Mouse (Mus musculus) kidney, adult 2 months (tissue): ENCODE data around the gene Scgb1b27. TPM values are rescaled to one million over a fixed set of nuclear protein-coding genes. Genes with fewer than 3 reads are reported as not detected.
"Not testable (repeated sequence)": the region's sequence is repeated elsewhere in the genome, so short reads cannot be mapped to it uniquely, and the experiment has no call there.

ENCODE experiments used
- DNase-seq: peaks from one replicate; pipeline ENCODE4 v3.0.0; 2021
- H3K27ac ChIP-seq: fragments of 200-500 bp; 2 replicates; pipeline ENCODE4 v1.5.1; 2012; ENCODE audit warnings: low read depth, low read length, control low read depth, inconsistent platforms; ENCODE audit not compliant: insufficient read depth
- H3K27me3 ChIP-seq: fragments of 200-500 bp; replicated peaks from 2 replicates; pipeline ENCODE4 v1.6.1; 2012; ENCODE audit warnings: mild to moderate bottlenecking, moderate library complexity, low read length, inconsistent platforms; ENCODE audit not compliant: control insufficient read depth, insufficient read depth
- H3K36me3 ChIP-seq: fragments of 200-500 bp; 2 replicates; pipeline ENCODE4 v1.6.1; 2012; ENCODE audit warnings: mild to moderate bottlenecking, moderate library complexity, low read length, inconsistent platforms; ENCODE audit not compliant: control insufficient read depth, insufficient read depth
- H3K4me1 ChIP-seq: fragments of 200-500 bp; 2 replicates; pipeline ENCODE4 v1.6.1; 2011; ENCODE audit warnings: low read length; ENCODE audit not compliant: control insufficient read depth, insufficient read depth
- H3K4me3 ChIP-seq: fragments of 200-500 bp; 2 replicates; pipeline ENCODE4 v1.5.1; 2011; ENCODE audit warnings: mild to moderate bottlenecking, low read depth, low read length, control low read depth; ENCODE audit not compliant: insufficient read depth
- CTCF ChIP-seq: fragments of 200-500 bp; conservative IDR thresholded peaks from 2 replicates; pipeline ENCODE4 v1.5.1; 2011; ENCODE audit warnings: low read depth, mild to moderate bottlenecking, control low read depth, low read length, moderate library complexity, mixed read lengths; ENCODE audit not compliant: insufficient read depth, insufficient read length
- POLR2A ChIP-seq: fragments of 200-500 bp; IDR thresholded peaks from one replicate; pipeline ENCODE4 v1.6.1; 2011; ENCODE audit warnings: low read depth, low read length, control low read depth
- WGBS: fragments of 180-500 bp; shearing (Covaris S2); methylation state at CpG from one replicate; pipeline ENCODE4 v1.1.7; 2018; 5-methylcytosine and 5-hydroxymethylcytosine counted together
- polyA plus RNA-seq: library from polyadenylated mRNA; depleted of rRNA; stranded (reverse); fragments of >200 nt; gene quantifications from 2 replicates; pipeline ENCODE4 v1.2.3, GENCODE M21; 2012; rRNA removed

The Scgb1b27 gene
- polyA plus RNA-seq, result not detected in 2 replicates

DNA sequence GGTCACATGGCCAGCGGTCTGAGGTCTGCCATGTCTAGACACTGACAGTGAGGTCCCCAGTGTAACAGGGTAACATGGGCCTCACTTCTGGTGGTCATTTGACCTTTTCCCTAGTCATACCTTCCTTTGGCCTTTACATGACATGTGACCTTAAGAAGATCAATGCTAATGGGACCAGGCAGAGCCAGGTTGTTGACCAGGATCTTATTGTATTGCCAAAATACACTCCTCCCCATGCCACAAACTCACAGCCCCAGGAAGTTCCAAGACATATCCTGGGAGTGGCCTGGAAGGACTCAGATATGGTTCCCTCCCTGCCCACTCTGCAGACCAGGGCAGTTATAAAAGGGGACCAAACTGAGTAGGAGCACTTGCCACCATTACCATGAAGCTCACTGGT is at the start of gene Scgb1b27:
TSS of gene Scgb1b27 (plus strand) at position 301 of the 400 bp plus-strand sequence.
- H3K36me3 ChIP-seq, H3K4me1 ChIP-seq, H3K4me3 ChIP-seq, DNase-seq, H3K27me3 ChIP-seq, H3K27ac ChIP-seq: not testable (repeated sequence)
- 94% methylated on average over 1 of the region's 1 CpGs for WGBS

DNA sequence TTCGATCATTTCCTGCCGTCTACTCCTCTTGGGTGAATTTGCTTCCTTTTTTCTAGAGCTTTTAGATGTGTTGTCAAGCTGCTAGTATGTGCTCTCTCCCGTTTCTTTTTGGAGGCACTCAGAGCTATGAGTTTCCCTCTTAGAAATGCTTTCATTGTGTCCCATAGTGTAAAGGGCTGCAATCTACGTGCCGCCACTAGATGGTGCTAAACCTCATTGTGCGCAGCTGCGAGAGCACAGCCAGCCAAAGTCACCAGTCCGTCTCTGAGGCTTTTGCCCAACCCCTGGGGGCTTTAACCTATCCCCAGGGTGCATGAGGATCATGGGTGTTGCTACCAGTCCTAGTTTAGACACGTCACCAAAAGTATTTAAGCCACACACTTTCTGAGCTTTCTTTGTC is 39.0 kb upstream of the Scgb1b27 start:
- not testable (repeated sequence) for H3K4me1 ChIP-seq, H3K27ac ChIP-seq, H3K27me3 ChIP-seq, H3K36me3 ChIP-seq, H3K4me3 ChIP-seq
- 16% methylated on average over 8 of the region's 9 CpGs for WGBS
- TF ChIP-seq CTCF, result peak; percentile 46
- DNase-seq, result peak; percentile 31

DNA sequence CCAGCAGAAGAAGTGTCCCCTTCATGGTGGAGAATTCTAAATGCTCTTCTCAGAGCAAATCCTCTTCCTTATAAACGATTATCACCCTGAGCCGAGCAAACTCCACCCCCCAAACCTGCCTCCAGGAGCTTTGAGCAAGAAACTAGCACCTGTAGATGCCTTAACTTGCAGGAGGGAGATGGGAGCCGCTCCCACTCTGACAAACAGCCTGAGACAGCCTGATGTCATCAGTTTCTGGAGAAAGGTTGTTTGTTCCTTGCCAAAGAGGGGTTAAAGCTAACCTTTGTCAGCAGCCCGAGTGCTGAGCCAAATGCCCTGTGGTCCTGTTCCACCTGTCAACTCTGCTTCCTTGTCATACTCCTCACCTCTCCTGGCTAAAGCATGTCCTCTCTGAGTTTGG is 7.4 kb upstream of the Scgb1b27 start, which contains the start of gene Scgb2b27:
TSS of gene Scgb2b27 (minus strand) at position 101 of the 400 bp plus-strand sequence.
- Histone ChIP-seq H3K27ac (no peak within 1 kb of the TSS), H3K4me3 (no peak within 1 kb of the TSS), H3K4me1 (no peaks in the 10 kb centered on the region), H3K36me3 (no peaks in the 10 kb centered on the region), H3K27me3 (no peaks in the 10 kb centered on the region)
- TF ChIP-seq POLR2A (no peak), CTCF (no peak)
- DNase-seq, result no peak
- WGBS, result 61% methylated on average over 4 of the region's 4 CpGs

DNA sequence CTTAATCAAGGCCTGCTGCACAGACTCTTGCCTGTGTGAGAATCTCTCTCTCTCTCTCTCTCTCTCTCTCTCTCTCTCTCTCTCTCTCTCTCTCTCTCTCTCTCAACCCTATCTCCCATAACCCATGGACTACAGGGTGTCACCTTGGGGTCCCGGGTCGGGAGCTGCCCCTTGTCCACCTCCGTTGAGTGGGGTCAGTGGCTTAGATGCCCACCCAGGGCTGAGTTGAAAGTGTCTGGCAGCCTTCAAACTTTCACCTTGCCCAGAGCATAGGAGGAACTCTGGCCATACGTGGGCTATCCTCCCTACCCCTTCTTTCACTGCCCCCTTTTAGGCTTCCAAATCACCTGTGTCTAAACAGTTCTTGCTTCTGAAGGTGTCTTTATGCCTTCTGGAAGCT is 4.4 kb downstream of the Scgb1b27 start:
- 86% methylated on average over 4 of the region's 4 CpGs for WGBS
- Histone ChIP-seq H3K27ac (no peak overlapping the region), H3K4me1 (no peaks in the 10 kb centered on the region), H3K36me3 (no peaks in the 10 kb centered on the region), H3K4me3 (no peak overlapping the region), H3K27me3 (no peaks in the 10 kb centered on the region)
- TF ChIP-seq CTCF (no peak), POLR2A (no peak)
- DNase-seq, result no peak

DNA sequence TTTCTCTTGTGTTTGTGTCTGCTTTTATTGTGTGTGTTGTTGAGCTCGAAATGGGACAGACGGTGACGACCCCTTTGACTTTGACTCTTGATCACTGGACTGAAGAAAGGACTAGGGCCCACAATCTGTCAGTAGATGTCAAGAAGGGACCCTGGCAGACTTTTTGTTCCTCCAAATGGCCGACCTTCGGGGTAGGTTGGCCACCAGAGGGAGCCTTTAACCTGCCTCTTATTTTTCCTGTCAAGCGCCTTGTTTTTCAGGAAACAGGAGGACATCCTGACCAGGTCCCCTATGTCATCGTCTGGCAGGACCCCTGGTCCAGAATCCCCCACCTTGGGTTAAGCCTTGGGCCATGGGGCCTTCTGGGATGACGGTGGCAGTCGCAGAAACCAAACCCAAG is 5.9 kb downstream of the Scgb1b27 start:
- not testable (repeated sequence) for H3K4me3 ChIP-seq, H3K27me3 ChIP-seq, H3K27ac ChIP-seq, DNase-seq, H3K4me1 ChIP-seq, H3K36me3 ChIP-seq
- 87% methylated on average over 9 of the region's 9 CpGs for WGBS

DNA sequence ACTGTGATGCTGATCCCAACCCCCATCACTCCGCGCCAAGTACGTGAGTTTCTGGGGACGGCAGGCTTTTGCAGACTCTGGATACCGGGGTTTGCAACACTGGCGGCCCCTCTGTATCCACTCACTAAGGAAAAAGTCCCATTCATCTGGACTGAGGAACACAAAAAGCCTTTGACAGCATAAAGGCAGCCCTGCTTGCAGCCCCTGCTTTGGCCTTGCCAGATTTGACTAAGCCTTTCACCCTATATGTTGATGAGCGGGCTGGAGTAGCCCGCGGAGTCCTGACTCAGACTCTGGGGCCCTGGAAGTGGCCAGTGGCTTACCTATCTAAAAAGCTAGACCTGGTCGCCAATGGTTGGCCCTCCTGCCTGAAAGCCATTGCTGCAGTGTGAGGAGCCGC is 8.7 kb downstream of the Scgb1b27 start:
- WGBS, result 93% methylated on average over 11 of the region's 11 CpGs
- TF ChIP-seq POLR2A, result no peak
- TF ChIP-seq CTCF, result no peak
- Histone ChIP-seq H3K27me3 (no peaks in the 10 kb centered on the region), H3K4me3 (no peak overlapping the region), H3K36me3 (no peaks in the 10 kb centered on the region), H3K4me1 (no peaks in the 10 kb centered on the region), H3K27ac (no peak overlapping the region)
- DNase-seq, result no peak

DNA sequence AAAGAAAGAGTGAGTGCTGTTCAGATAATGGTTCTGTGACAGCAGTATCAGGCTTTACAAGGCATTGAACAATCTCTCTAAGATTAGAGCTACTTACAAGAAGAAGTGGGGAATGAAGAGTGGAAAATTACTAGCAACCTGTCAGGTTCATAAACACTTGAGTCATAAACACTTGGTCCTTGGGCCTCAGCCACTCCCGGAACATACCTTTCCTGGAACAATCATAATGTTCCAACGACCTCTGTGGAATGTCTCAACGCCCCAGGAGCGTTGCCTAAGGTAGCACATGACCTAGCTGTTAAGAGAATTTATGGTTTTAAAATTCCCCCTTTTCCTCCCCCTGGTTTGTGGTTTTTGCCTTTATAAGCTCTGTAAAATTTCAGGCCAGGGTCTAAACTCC is 13.3 kb downstream of the Scgb1b27 start:
- not testable (repeated sequence) for DNase-seq, H3K27ac ChIP-seq, H3K4me1 ChIP-seq, H3K27me3 ChIP-seq, H3K36me3 ChIP-seq, H3K4me3 ChIP-seq
- 55% methylated on average over 2 of the region's 4 CpGs for WGBS

DNA sequence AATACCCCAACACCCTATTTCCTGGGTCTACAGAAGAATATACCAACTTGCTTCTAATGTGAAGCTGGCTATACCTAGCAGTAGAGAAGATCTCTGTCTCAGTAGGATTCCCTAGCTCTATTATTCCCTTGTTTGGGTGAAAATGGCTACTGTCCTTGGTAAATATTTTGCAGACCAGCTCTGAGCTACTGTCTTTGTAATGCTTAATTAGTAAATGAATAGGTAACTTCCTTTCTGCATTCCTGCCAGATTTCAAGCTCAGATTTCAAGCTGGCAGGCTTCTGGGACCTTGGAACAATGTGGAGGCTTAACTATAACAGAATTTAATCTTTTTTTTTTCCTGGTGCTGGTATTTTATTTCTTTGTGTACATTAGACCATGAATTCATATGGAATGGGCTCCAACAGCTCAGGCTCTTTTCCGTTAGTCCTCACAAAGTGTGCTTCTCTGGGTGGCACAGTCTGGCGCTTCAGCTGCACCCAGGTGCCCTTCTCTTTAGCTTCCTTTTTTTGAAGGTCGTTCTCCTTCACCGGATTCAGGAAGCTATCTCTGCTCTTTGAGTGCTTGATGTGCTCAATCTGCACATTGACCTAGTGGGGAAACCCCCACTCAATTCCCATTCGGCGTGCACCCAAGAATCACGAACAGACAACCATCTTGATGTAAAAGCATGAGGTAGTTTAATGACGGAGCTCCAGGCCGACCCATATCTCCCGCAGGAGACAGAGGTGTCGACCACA is 15.0 kb downstream of the Scgb1b27 start:
- not testable (repeated sequence) for H3K36me3 ChIP-seq, H3K27ac ChIP-seq, H3K4me3 ChIP-seq, H3K27me3 ChIP-seq, H3K4me1 ChIP-seq
- DNase-seq, result peak; percentile 53
- 87% methylated on average over 11 of the region's 11 CpGs for WGBS

DNA sequence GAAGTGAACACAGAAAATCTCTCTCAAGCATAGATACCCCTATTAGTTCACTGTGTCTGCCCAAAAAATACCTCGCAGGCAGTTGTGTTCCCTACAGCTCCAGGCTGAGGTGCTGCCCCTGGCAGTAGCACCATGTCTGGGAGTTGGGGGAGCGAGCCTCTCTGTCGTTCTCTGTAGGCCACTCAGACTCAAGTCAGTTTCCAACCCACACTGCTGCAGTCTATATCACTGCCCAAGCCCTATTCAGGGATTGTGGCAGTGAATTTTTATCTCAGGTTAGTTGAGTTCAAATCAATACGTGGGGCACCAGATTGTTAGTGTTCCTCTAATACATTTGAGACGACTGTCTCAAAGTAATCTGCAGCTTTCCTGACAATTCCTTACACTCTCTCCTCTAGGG is 46.8 kb downstream of the Scgb1b27 start:
- not testable (repeated sequence) for DNase-seq, H3K4me3 ChIP-seq, H3K27me3 ChIP-seq, H3K36me3 ChIP-seq, H3K4me1 ChIP-seq, H3K27ac ChIP-seq
- 73% methylated on average over 5 of the region's 5 CpGs for WGBS
